Mouse (Mus musculus) myocyte (in vitro differentiated cells): Measurements from ENCODE around the gene N4bp2l1.

Experiments used
- CEBPB ChIP-seq: IDR thresholded peaks from 2 replicates; pipeline ENCODE4 v1.6.1; 2011; ENCODE audit warnings: mild to moderate bottlenecking, moderate library complexity; ENCODE audit not compliant: poor library complexity, insufficient read depth, severe bottlenecking
- E2F4 ChIP-seq: IDR thresholded peaks from one replicate; pipeline ENCODE4 v1.6.1; 2011; ENCODE audit warnings: mild to moderate bottlenecking, control low read depth, moderate library complexity; ENCODE audit not compliant: insufficient read depth
- MAX ChIP-seq: IDR thresholded peaks from one replicate; pipeline ENCODE4 v1.6.1; 2011; ENCODE audit warnings: low read depth, mild to moderate bottlenecking, control low read depth
- MYOD1 ChIP-seq, 3 experiments: IDR thresholded peaks; one replicate each; pipeline ENCODE4 v1.6.1; 2011; ENCODE audit warnings: control low read depth in 2 of 3, low read depth in 2 of 3, mild to moderate bottlenecking in 2 of 3, moderate library complexity in 1 of 3; ENCODE audit not compliant: insufficient read length in 2 of 3, control insufficient read depth in 1 of 3
- MYOG ChIP-seq, 3 experiments: IDR thresholded peaks; one replicate each; pipeline ENCODE4 v1.6.1; 2011; ENCODE audit warnings: control low read depth in 2 of 3, low read depth in 2 of 3, mild to moderate bottlenecking in 2 of 3; ENCODE audit not compliant: insufficient read length in 2 of 3, control insufficient read depth in 1 of 3, insufficient read depth in 1 of 3
- POLR2A ChIP-seq: IDR thresholded peaks from one replicate; pipeline ENCODE4 v1.6.1; 2011; ENCODE audit warnings: low read depth, mild to moderate bottlenecking, control low read depth, moderate library complexity; ENCODE audit not compliant: insufficient read length
- POLR2AphosphoS2 ChIP-seq: IDR thresholded peaks from one replicate; pipeline ENCODE4 v1.6.1; 2011; ENCODE audit warnings: low read depth, control low read depth; ENCODE audit not compliant: insufficient read length
- REST ChIP-seq: IDR thresholded peaks from one replicate; pipeline ENCODE4 v1.6.1; 2011; ENCODE audit warnings: mild to moderate bottlenecking, control low read depth, moderate library complexity; ENCODE audit not compliant: insufficient read depth, insufficient read length
- SRF ChIP-seq: IDR thresholded peaks from one replicate; pipeline ENCODE4 v1.6.1; 2011; ENCODE audit warnings: low read depth; ENCODE audit not compliant: control insufficient read depth, insufficient read length
- TCF12 ChIP-seq: IDR thresholded peaks from one replicate; pipeline ENCODE4 v1.6.1; 2011; ENCODE audit warnings: mild to moderate bottlenecking, control low read depth; ENCODE audit not compliant: poor library complexity, insufficient read depth, severe bottlenecking
- TCF3 ChIP-seq: IDR thresholded peaks from one replicate; pipeline ENCODE4 v1.6.1; 2011; ENCODE audit warnings: low read depth, control low read depth; ENCODE audit not compliant: insufficient read length
- USF1 ChIP-seq: IDR thresholded peaks from one replicate; pipeline ENCODE4 v1.6.1; 2011; ENCODE audit warnings: low read depth, mild to moderate bottlenecking, control low read depth, moderate library complexity

DNA sequence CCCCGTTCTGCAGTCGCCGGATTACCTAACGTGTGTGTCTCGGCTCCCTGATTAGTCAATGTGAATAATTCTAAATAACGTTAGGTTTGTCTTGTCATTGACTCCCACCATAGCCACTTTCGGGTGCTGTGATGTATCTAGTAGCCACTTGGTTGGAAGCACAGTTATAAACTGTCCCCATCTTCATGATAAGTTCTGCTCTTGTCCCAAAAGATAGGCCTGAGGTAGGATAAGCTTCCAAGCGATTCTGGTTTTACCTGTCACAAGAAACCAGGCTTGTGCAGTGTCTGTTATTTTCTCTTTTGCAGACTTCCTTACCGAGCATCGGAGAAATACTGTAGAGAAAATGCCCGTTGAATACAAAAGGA lies 74.1 kb downstream of the N4bp2l1 start:
- TF ChIP-seq USF1 (no peak), POLR2A (no peak), MYOG (IDR thresholded peaks at IDR 0.05; ENCODE audit: control insufficient read depth in 1 of 3, insufficient read depth in 1 of 3, insufficient read length in 2 of 3, low read depth in 2 of 3) (no peak), MAX (no peak), TCF3 (no peak), SRF (no peak), MYOD1 (IDR thresholded peaks at IDR 0.05; ENCODE audit: control insufficient read depth in 1 of 3, insufficient read length in 2 of 3, low read depth in 2 of 3) (no peak), E2F4 (no peak), CEBPB (no peak), TCF12 (no peak), POLR2AphosphoS2 (no peak), REST (no peak)
